ENCODE assay signal across 15 mouse cellular contexts in genomic region chr7:82177336-82177735, GRCm38 (mm10). TPM values are rescaled to one million over a fixed set of nuclear protein-coding genes. Genes with fewer than 3 reads are reported as not detected.
DNase-seq lines count a peak whose midpoint lies in the region; ATAC-seq and TF ChIP-seq lines count a peak whose summit lies in the region.
"Had no signal": no experiment of that assay in that cellular context is flagged by ENCODE, and none has a peak within 500 bp of the region (broad histone marks: within the 10 kb centered on the region; RNA-seq: fewer than 3 reads in every experiment).

No protein-coding gene starts in this region.

- WGBS in intestine, embryonic 15.5 days: 26% methylated on average over 5 of the region's 5 CpGs
- WGBS in intestine, postnatal 0 days: 60% methylated on average over 5 of the region's 5 CpGs
- WGBS in embryonic facial prominence, embryonic 11.5 days: 64% methylated on average over 5 of the region's 5 CpGs

- H3K4me1 ChIP-seq in intestine, embryonic 15.5 days (replicated peaks): peaks cover 9% of the 10 kb centered on the region
- H3K4me1 ChIP-seq in intestine, postnatal 0 days (replicated peaks; ENCODE audit: control insufficient read depth, insufficient read depth, low read length): no peaks in the 10 kb centered on the region
- H3K4me1 ChIP-seq in testis, adult 2 months (ENCODE audit: control insufficient read depth, insufficient read depth, low read length): peaks cover 3% of the 10 kb centered on the region
- H3K4me1 ChIP-seq in embryonic facial prominence, embryonic 11.5 days (ENCODE audit: control insufficient read depth, insufficient read depth, low read length): no peaks in the 10 kb centered on the region; the same call in 1 of the 2 replicates

- DNase-seq in testis, postnatal 14 days (ENCODE audit: low spot score): no peak
- peak; percentile 73 for DNase-seq in embryonic facial prominence, embryonic 11.5 days (ENCODE audit: low spot score)
- no peak for DNase-seq in thymus, postnatal 36 days
- DNase-seq: cerebellum, postnatal 14 days; kidney, adult 9 months; lung, postnatal 36 days had no signal

- 0 out of 2 replicates have a peak, but pooled peaks have one; percentile 24 for ATAC-seq in intestine, embryonic 15.5 days
- ATAC-seq in intestine, postnatal 0 days: no peak
- no peak for ATAC-seq in embryonic facial prominence, embryonic 11.5 days (replicated peaks; ENCODE audit: insufficient number of reproducible peaks, low FRiP score, low TSS enrichment, low read depth)
- ATAC-seq in CD4-positive, CD25-positive, alpha-beta regulatory T cell, adult 4 months: no peak

- TF ChIP-seq CTCF in intestine, postnatal 0 days (IDR thresholded peaks at IDR 0.05; ENCODE audit: low read depth): no peak
- TF ChIP-seq CTCF in testis, adult 2 months (IDR thresholded peaks at IDR 0.05; ENCODE audit: control insufficient read depth, insufficient read depth, insufficient replicate concordance, low read depth, low read length): no peak

- H3K4me2 ChIP-seq in intestine, embryonic 15.5 days (replicated peaks): no peak overlapping the region
- H3K4me2 ChIP-seq in intestine, postnatal 0 days (replicated peaks; ENCODE audit: low read depth): no peak overlapping the region
- peak overlapping the region; percentile 10; the same call in 1 of the 2 replicates for H3K4me2 ChIP-seq in embryonic facial prominence, embryonic 11.5 days (ENCODE audit: low read depth, low read length)
- H3K4me2 ChIP-seq: heart, embryonic 13.5 days; hindbrain, embryonic 13.5 days; midbrain, embryonic 11.5 days had no signal

- no peaks in the 10 kb centered on the region for H3K27me3 ChIP-seq in intestine, embryonic 15.5 days (replicated peaks)
- H3K27me3 ChIP-seq in intestine, postnatal 0 days (replicated peaks; ENCODE audit: control insufficient read depth, insufficient read depth, low read length): 0 out of 2 replicates have a peak, but pooled peaks cover 9% of the 10 kb centered on the region
- H3K27me3 ChIP-seq in testis, adult 2 months (ENCODE audit: control insufficient read depth, insufficient read depth, low read length): no peaks in the 10 kb centered on the region
- H3K27me3 ChIP-seq in embryonic facial prominence, embryonic 11.5 days (ENCODE audit: control insufficient read depth, insufficient read depth, low read length): no peaks in the 10 kb centered on the region

- 0 out of 2 replicates have a peak overlapping the region, but pooled peaks have one; percentile 40 for H3K27ac ChIP-seq in intestine, embryonic 15.5 days
- H3K27ac ChIP-seq in intestine, postnatal 0 days (ENCODE audit: low read depth, low read length): no peak overlapping the region
- H3K27ac ChIP-seq in testis, adult 2 months (ENCODE audit: control insufficient read depth, insufficient read depth, low read depth, low read length): peak overlapping the region; percentile 31; the same call in 1 of the 2 replicates
- no peak overlapping the region for H3K27ac ChIP-seq in embryonic facial prominence, embryonic 11.5 days (replicated peaks; ENCODE audit: low read depth, low read length)
- H3K27ac ChIP-seq: heart, embryonic 13.5 days; hindbrain, embryonic 13.5 days had no signal

- H3K36me3 ChIP-seq in intestine, embryonic 15.5 days: no peaks in the 10 kb centered on the region
- no peaks in the 10 kb centered on the region for H3K36me3 ChIP-seq in intestine, postnatal 0 days (ENCODE audit: control insufficient read depth, insufficient read depth)
- peaks cover 4% of the 10 kb centered on the region for H3K36me3 ChIP-seq in testis, adult 2 months (ENCODE audit: control insufficient read depth, insufficient read depth, low read length)
- H3K36me3 ChIP-seq in embryonic facial prominence, embryonic 11.5 days (replicated peaks; ENCODE audit: control insufficient read depth, insufficient read depth, low read depth, low read length): no peaks in the 10 kb centered on the region
- H3K36me3 ChIP-seq: heart, embryonic 13.5 days; hindbrain, embryonic 13.5 days had no signal

- no peak overlapping the region for H3K9ac ChIP-seq in intestine, embryonic 15.5 days
- no peak overlapping the region for H3K9ac ChIP-seq in intestine, postnatal 0 days (ENCODE audit: low read depth, low read length)
- no peak overlapping the region for H3K9ac ChIP-seq in embryonic facial prominence, embryonic 11.5 days (replicated peaks; ENCODE audit: low read length)
- H3K9ac ChIP-seq: heart, embryonic 13.5 days; hindbrain, embryonic 13.5 days had no signal

- no peaks in the 10 kb centered on the region for H3K9me3 ChIP-seq in intestine, embryonic 15.5 days
- no peaks in the 10 kb centered on the region for H3K9me3 ChIP-seq in intestine, postnatal 0 days (ENCODE audit: control insufficient read depth)
- no peaks in the 10 kb centered on the region for H3K9me3 ChIP-seq in embryonic facial prominence, embryonic 11.5 days (replicated peaks; ENCODE audit: control insufficient read depth, low read length)

- TF ChIP-seq POLR2A in testis, adult 2 months (IDR thresholded peaks at IDR 0.05; ENCODE audit: control insufficient read depth, low read depth, low read length): no peak

- H3K4me3 ChIP-seq in intestine, embryonic 15.5 days (replicated peaks): no peak overlapping the region
- no peak overlapping the region for H3K4me3 ChIP-seq in intestine, postnatal 0 days (ENCODE audit: low read depth, low read length)
- peak overlapping the region; percentile 57 for H3K4me3 ChIP-seq in testis, adult 2 months (ENCODE audit: control insufficient read depth, low read depth, low read length)
- H3K4me3 ChIP-seq in embryonic facial prominence, embryonic 11.5 days (ENCODE audit: low read depth, low read length): no peak overlapping the region
- H3K4me3 ChIP-seq: heart, embryonic 13.5 days; hindbrain, embryonic 13.5 days; myocyte had no signal

RNA-seq across cellular contexts. Expression of gene Sh3gl3, which starts 3.7 kb away (rescaled TPM):
- 12.0 and 14.3 TPM in 2 replicates for polyA plus RNA-seq in intestine, embryonic 15.5 days (2015; fragmentation: Nextera tagmentation; extraction: Ambion mirVana)
- polyA plus RNA-seq in intestine, postnatal 0 days (2015; fragmentation: Nextera tagmentation; extraction: Ambion mirVana): 8.7 and 9.6 TPM in 2 replicates
- polyA plus RNA-seq in testis, adult 2 months (2012; rRNA removed): 72.9 and 81.4 TPM in 2 replicates
- 38.4 and 42.6 TPM in 2 replicates for polyA plus RNA-seq in embryonic facial prominence, embryonic 11.5 days (2014; fragmentation: Nextera tagmentation; extraction: Ambion mirVana)
- polyA plus RNA-seq in CD4-positive, CD25-positive, alpha-beta regulatory T cell, adult 4 months (2017; shearing (Covaris generic)): 1 to 10 TPM; 2.3 to 2.4 TPM
- polyA plus RNA-seq: liver, adult 2 months had no signal

Comparison
In these comparisons a context has a peak if more than half of its experiments do, and no peak if none do; other contexts are left out.
1. H3K27ac ChIP-seq: peak in intestine, embryonic 15.5 days (single experiment) and testis, adult 2 months (single experiment); none in intestine, postnatal 0 days (single experiment) and embryonic facial prominence, embryonic 11.5 days (single experiment).